Mouse (Mus musculus) v-Abl transformed pro-B cells (cell line): ENCODE measurements around the gene Pnkd.

Experiments
- in situ Hi-C, 2 experiments: fragments of 400-800 bp; cut with MboI; formaldehyde crosslinking; loops; one replicate each; pipeline ENCODE4 v1.15.1; 2025; ENCODE audit not compliant: unreplicated experiment in 2 of 2

Pnkd gene

DNA sequence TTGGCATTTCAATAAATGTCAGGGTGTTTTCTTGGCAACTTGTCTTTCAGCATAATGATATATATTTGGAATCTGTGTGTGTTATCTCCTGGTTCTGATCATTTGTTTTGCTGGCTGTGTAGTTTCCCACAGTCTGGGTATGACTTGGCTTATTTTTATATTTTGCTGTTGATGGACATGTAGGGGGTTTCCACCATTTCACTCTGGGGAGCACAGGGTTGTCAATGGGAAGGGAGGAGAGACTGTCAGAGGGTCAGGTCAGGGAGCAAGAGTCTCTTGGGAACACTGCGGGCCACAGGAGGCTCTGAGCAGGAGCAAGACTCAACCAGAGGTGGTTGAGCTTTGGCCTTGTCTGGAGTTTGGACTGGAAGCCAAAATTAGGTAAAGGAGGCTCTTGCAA lies 57.6 kb downstream of the Pnkd start:
- in situ Hi-C loops, result no loop called here

DNA sequence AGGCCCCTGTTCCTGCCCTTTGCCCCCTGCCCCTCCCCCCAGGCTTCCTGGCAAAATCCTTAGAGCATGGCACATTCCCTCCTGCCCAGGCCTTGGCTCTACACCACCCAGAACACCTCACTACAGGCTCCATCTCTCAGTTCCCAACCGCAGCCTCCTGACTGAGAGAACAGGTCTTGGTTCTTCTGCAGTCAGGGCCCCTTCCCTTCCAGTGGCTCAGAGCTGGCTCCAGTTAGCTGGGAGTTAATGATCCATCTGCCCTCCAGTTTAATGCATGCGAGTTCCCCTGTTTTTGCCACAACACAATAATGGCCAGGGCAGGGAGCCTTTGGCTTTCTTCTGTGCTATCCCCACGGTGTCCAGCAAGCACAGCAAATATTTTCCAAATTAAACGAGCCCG lies 58.4 kb downstream of the Pnkd start:
- in situ Hi-C loops, result no loop called here

DNA sequence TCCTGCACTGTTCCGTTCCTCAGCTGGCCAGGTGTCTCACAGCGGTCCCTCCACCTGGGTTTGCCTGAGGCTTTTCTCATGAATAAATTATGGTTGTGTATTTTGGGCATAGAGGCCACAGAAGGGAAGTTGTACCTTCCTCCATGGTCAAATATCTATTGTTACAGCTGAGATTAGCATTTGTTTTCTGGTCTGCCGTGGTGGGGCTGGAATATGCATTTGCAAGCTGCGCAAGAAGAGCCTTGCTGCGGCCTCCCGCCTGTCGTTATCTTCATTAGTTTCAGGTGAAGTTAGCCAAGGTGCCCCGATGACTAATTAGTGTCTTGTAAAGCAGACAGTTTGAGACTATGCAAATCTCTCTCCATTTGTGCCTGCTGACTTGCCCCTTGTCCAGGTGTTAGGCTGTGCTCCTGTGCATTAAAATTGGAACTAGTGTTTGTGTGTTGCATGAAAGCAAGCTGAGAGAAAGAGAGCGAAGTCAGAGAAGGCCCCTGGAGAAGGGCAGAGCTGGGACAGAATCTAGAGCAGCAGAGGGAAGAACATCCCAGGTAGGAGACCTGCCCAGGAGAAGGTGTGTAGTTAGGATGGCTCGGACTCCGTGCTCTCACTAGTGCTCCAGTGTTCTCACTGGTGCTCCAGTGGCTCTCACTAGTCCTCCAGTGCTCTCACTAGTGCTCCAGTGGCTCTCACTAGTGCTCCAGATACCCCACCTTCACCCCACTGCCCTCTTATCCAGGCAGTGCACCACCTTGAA lies 59.6 kb downstream of the Pnkd start:
- in situ Hi-C loops, result no loop called here

DNA sequence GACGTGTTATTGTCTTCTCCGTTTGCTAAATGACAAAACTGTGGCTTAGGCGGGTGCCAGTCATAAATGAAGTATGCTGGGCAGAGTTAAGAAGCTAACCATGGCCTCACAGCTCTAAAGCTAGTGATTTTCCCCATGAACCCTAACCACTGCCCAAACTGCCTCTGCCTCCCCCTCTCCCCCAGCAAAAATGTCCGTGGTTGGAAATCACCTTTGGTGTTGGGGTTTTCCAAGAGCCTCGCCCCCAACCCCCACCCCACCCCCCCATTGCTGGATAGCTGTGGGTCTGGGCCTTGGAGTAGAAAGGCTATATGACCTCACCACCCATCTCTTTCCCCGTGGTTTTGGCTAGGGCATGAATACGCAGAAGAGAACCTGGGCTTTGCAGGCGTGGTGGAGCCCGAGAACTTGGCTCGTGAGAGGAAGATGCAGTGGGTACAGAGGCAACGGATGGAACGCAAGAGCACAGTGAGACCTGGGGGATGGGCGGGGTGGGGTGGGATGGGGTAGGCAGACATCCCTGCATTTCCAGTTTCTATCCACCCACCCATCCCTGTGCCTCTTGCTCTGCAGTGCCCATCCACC lies 66.5 kb downstream of the Pnkd start:
- in situ Hi-C loops, result no loop called here

DNA sequence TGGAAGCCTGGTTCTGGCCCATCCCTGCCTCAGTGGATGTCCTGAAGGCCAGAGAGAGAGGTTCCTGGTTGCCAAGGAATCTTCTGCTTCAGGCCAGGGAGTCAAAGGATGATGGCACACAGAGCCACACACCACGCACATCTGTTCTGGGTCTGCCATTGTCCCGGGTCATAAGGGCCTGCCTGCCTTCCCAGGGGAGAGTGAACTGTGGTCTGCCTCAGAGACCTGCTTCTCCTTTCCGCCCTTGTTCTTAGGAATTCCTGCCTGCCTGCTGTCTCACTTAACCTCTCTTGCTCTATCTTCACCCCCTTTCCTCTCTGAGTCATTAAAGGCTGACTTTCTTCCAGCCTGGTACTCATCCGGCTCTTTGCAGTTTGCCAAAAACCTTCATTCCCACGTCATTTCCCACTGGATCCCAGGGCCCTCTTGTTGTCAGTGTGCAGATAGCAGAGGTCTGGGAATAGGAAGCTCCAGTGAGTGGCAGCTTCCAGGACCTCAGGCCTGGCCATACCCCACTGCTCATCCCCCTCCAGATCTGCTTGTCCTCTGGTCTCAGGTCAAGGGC lies 67.9 kb downstream of the Pnkd start:
- in situ Hi-C loops, result no loop called here

DNA sequence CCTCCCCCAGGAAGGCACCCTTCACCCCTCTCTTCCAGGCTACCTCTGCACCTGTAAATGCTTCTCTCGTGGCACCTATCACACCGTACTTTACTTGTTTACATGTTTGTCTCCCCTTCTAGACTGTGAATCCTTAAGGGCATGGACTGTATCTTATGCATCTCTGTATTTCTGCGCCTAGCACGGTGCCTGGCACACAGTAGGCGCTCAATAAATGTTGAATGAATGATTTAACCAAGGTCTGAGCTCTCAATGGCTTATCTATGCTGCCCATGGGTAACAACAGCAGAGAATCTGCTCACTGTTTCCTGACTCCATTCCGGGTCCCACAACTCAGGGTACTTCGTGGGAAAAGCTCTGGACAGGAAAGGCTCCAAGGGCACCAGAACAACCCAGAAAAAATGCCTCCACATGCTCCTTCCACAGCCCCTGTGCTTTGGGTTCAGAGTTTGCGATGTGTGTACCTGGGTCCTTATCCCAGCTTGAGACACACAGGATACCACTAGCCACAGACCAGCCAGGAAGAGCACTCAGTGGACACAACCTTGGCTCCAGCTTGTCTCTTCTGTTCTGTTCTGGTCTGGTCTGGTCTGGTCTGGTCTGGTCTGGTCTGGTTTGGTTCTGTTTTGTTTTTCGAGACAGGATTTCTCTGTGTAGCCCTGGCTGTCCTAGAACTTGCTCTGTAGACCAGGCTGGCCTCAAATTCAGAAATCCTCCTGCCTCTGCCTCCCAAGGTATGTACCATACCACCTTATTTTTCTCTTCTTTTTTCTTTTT lies 68.9 kb downstream of the Pnkd start:
- in situ Hi-C loops, result no loop called here

DNA sequence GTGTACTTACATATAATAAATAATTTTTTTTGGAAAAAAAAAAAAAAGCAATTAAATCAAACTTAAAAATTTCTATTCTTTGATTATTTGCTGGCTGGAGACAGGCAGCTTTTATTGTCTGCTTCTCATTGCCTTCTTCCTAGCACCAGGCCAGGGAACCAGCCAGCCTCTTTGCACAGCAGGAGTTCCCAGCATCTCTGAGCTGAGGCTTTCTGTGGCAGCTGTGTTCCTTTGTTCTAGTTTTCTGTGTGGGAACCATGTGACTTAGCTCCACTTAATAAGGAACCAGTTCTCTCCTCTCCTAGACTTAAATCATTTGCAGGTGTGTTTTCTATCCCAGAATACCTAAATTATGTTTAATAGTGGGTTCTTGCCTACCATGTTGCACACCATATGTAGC lies 72.8 kb downstream of the Pnkd start:
- in situ Hi-C loops, result no loop called here

DNA sequence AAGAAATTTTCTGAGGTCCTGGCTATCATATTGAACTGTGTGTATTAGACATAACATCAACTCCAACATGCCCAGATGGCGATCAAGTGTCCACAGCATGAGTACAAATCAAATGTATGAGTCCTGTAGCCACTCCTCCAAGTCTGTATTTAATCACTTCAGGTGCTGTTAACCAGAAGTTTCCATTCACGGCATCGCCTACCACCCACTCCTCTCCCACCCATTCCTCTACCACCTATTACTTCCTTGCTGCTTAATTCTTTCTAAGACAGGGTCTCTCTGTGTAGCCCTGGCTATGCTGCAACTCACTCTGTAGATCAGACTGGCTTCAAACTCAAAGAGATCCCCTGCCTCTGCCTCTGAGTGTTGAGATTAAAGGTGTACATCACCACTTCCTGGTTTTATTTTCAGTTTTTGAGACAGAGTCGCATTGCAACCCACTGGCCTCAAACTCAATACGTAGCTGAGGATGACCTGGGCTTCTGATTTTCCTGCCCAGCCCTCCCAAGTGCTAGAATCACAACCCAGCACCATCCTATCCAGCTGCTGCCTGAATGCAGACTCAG lies 75.3 kb downstream of the Pnkd start:
- in situ Hi-C loops, result loop anchor here (5.0 kb wide), 3 partner anchors 48 to 158 kb away; no protein-coding TSS in a partner anchor

DNA sequence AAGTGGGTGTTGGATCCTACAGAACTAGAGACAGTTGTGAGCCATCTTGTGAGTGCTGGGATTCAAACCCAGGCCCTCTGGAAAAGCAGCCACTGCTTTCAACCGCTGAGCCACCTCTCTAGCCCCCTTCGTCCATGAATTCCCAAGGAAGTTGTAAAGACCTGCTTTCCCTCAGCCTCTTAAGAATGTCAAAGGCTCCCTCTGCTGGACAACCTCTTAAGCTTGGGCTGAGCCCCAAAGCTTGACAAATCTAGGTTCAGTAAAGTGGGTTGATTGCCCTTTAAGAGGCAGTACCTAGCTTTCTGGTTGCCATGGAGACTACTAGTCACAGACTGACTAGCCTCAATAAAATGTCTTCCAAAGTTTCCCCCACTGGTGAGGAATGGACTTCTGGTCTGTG lies 77.1 kb downstream of the Pnkd start, which contains the start of gene Catip:
Gene Catip, plus strand, starts transcription at position 297 of the 400 bp plus-strand sequence.
- in situ Hi-C loops, result loop anchor here (5.0 kb wide), 3 partner anchors 50 to 160 kb away; no protein-coding TSS in a partner anchor

DNA sequence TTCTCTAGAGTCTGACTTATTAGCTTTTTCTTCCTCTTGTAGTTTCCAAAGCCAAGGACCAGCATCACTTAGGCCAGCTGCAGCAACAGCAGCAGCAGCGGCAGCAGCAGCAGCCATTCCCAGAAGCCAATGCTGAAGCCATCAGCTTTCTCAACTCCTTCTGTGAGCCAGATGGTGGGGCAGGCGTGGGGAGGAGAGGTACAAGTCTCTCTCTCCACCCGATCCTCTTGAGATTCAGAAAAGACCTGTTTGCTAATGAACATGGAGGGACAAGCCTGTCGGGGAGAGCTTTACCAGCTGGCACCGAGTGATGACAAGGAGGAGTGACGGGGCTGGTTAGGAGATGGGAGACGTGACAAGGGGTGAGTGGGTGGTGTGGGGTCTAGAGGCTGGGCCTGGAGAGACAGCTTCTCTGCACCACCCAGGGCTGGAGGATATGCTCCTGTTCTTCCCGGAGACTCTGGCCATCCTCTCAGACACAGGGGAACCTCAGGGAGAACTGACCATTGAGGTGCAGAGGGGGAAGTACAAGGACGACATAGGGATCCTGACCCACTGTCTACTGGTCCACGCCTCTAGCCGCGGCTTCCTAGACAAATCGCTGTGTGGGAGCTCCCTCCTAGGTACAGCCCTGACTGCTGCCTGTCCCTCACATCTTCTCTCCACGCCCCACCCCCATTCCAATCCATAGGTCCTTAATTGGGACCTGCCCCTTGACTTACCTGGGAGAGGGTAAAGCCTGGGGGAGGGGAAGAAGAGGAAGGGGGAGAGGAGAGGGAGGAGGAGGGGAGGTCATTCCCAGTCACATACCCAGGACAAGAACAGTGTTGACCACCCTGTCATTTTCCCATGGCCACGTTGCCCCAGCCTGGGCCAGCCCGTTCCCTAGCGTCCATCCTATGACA lies 77.8 kb downstream of the Pnkd start:
- in situ Hi-C loops, result loop anchor here (5.0 kb wide), 3 partner anchors 50 to 160 kb away; no protein-coding TSS in a partner anchor

DNA sequence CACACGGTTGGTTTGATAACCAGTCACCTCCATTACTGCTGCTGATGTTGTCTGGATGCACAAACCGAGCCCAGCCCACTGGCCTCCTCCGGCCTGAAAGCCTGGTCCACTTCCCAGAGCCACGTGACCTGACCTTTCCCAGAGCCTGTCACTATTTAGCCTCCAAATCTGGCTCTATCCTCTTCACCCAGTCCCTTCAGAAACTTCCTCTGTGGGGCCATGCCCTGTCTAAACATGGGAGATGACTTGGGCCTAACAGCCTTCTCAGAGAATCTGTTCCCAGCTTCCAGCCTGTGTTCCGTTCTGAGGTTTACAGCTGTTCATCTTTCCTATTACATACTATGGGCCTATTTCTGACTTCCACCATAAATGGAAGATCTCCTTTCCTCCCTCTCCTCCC lies 78.7 kb downstream of the Pnkd start:
- in situ Hi-C loops, result loop anchor here (5.0 kb wide), 3 partner anchors 51 to 161 kb away; no protein-coding TSS in a partner anchor

DNA sequence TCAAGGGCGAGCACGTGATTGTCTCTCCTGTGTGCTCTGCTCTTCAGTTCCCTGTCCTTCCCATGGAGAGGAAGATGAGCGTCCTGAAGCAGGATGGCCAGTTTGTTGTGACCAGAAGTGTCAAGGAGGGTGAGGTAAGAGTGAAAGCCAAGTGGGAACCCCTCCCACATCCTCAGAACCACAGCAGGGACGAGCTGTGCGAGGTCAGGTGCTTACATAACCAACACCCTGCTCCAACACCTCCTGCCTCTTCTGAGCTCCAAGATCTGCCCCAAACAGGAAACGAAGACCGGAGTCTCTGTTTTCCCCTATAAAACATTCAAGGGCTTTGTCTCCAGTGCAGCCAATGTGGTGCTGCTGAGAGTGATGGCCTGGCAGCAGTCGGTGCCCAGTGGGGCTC lies 79.5 kb downstream of the Pnkd start:
- in situ Hi-C loops, result loop anchor here (5.0 kb wide), 3 partner anchors 52 to 162 kb away; no protein-coding TSS in a partner anchor

DNA sequence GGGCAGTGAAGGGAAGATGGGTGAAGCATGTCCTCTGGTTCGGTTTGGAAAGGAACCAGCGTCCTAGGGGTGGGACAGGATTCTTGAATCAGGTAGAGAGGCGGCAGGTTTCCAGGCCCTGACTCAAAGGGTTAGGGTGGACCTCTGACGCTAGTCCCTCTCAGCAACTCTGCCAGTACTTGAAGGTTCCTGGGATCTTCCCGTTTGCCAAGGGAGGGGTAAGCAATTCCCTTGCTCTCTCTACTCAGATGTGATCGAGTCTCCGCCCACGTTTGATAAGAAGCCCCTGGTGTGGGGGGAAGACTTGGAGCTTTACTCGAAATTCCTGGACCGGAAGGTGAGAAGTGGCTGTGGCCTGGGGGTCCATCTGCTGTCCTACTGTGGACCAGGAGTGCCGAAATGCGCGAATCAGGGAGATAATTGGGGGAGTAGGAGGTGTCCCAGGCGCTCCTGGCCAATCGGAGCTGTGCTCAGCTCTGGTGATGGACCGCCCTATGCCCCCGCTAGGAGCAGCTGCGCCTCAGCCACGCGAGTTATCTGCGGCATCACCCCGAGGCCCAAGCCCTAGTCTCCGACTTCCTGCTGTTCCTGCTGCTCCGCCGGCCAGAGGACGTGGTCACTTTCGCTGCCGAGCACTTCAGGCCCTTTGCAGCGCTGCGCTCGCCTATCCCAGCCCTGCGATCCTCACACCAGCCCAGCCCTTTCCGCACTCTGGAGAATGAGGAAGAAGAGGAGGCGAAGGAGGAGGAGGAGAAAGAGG lies 83.3 kb downstream of the Pnkd start:
- in situ Hi-C loops, result no loop called here

DNA sequence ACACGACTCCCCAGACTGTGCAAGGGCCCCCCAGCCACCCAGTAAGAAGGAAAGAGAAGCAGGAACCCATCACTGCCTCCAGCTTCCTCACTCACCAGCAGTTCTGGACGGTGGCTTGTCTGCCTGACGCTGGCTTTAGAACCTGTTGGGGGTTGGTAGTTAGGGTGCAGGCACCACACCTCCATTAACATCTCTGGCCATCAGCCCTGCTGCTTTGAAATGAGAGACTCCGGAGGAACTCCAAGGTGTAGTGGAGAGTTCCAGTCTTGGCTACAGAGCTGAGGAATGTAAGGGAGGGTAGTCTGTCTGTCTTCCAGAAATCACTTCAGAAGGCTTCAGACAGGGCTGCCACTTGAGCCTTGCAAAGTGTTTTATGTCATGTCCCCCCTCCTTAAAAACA lies 85.3 kb downstream of the Pnkd start:
- in situ Hi-C loops, result no loop called here

DNA sequence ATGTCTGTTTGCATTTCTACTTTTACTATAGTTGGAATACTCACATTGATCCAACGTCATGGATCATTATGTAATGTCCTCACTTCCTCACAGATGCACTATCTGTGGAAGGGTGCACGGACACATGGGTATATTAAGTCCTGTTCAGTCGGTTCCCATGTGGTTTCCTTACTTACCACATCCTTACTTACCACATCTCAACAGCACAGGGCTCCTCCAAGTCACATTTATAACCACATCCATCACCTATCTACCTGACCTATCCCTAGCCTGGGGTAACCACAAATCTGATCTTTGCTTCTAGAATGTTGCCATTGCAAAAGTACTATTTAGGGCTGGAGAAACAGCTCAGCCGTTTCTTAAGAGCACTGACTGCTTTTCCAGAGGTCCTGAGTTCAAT lies 88.6 kb downstream of the Pnkd start:
- in situ Hi-C loops, result no loop called here

DNA sequence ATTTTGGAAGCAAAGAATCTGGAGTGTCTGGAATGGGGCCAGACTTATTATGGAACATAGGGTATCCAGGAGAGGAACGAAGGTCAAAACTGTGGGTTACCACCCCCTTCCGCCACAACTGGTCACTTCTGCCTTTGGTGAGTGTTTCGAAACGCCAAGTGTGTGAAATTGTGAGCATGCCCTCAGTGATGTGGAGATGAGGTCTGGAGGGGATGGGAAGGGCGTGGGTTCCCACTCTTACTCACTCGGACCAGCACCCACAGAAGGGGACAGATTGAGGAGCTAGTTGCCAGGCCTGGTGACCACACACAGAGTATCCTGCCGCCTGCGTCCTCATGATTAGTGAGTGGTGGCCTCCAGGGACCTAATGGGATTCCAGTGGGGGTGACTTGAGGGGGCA lies 90.2 kb downstream of the Pnkd start, which contains the start of gene Slc11a1:
Gene Slc11a1, plus strand, starts transcription at position 216 of the 400 bp plus-strand sequence.
- in situ Hi-C loops, result no loop called here

DNA sequence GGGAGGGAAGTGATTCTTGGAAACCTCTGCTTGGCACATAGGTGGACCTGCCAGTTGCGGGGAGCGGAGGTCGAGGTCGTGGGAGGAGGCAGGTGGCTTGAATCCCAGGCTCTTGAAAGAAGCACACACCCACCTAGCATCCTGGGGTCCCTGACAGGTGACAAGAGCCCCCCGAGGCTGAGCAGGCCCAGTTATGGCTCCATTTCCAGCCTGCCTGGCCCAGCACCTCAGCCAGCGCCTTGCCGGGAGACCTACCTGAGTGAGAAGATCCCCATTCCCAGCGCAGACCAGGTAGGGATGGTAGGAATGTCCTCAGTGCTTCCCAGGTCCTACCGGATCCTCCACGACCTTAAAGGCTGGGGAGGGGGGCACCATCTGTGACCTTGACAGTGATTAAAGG lies 90.8 kb downstream of the Pnkd start:
- in situ Hi-C loops, result no loop called here

DNA sequence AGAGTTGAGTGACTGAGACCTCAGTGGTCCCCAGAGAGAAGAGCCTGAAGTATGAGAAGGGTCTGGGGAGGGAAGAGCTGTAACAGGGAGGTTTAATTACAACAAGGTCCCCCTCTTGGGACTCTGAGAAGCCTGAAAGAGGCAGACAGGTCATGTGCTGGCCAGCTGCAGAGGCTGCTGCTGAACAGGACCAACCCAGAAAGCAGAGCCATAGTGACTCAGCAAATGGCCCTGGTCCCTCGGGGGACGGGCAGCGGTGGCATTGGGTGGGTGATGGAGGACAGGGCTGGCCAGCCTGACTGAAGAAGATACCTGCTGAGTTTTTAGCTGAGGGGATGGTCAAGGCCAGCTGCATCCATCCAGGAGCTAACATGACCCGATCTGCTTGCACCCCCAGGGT lies 91.7 kb downstream of the Pnkd start:
- in situ Hi-C loops, result no loop called here

DNA sequence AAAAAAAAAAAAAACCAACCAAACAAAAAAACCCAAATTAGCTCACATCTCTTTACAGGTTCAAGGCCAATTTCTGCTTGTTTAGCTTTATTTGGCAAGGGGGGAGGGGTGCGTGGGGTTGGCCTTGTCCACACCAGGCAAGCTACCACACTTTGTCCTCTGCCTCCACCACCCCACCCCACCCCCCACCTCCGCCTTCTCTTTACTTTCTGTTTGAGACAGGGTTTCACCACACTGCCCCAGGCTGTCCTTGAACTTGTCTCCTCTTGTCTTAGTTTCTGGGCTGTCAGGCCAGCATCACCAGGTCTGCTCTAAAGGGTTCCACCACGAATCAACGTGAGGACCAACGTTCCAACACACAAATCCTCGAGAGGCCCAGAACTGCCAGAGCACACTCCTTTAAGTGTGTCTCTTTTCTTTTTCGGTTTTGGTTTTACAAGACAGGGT lies 94.4 kb downstream of the Pnkd start:
- in situ Hi-C loops, result no loop called here
